Mouse (Mus musculus) forebrain, embryonic 12.5 days (tissue): Measurements from ENCODE around the gene Mrpl53. TPM values are rescaled to one million over a fixed set of nuclear protein-coding genes. Genes with fewer than 3 reads are reported as not detected.

Experiments used
- ATAC-seq: fragments of 200-750 bp; cut with Nextera tagmentation; 2 replicates; pipeline ENCODE4 v1.8.0; 2017; ENCODE audit warnings: moderate TSS enrichment; ENCODE audit not compliant: low FRiP score
- H3K27ac ChIP-seq: fragments of 300-500 bp; sonication (generic); 2 replicates; pipeline ENCODE4 v1.5.1; 2016; ENCODE audit warnings: mild to moderate bottlenecking
- H3K27me3 ChIP-seq: fragments of 300-500 bp; sonication (generic); 2 replicates; pipeline ENCODE4 v1.6.1; 2016; ENCODE audit warnings: mild to moderate bottlenecking
- H3K36me3 ChIP-seq: fragments of 300-500 bp; sonication (generic); replicated peaks from 2 replicates; pipeline ENCODE4 v1.6.1; 2016; ENCODE audit warnings: mild to moderate bottlenecking
- H3K4me1 ChIP-seq: fragments of 300-500 bp; sonication (generic); 2 replicates; pipeline ENCODE4 v1.6.1; 2016
- H3K4me2 ChIP-seq: fragments of 300-500 bp; sonication (generic); 2 replicates; pipeline ENCODE4 v1.6.1; 2016; ENCODE audit warnings: mild to moderate bottlenecking, moderate library complexity
- H3K4me3 ChIP-seq: fragments of 300-500 bp; sonication (generic); replicated peaks from 2 replicates; pipeline ENCODE4 v1.5.1; 2016; ENCODE audit warnings: mild to moderate bottlenecking
- H3K9ac ChIP-seq: fragments of 300-500 bp; sonication (generic); 2 replicates; pipeline ENCODE4 v1.6.1; 2016; ENCODE audit warnings: mild to moderate bottlenecking
- H3K9me3 ChIP-seq: fragments of 300-500 bp; sonication (generic); 2 replicates; pipeline ENCODE4 v1.6.1; 2016
- WGBS: fragments of 180-500 bp; shearing (Covaris S2); methylation state at CpG from one replicate; pipeline ENCODE4 v1.1.7; 2016; 5-methylcytosine and 5-hydroxymethylcytosine counted together
- polyA plus RNA-seq: library from polyadenylated mRNA; unstranded; fragments of >200 nt; fragmentation: Nextera tagmentation; extraction: Ambion mirVana; gene quantifications from 2 replicates; pipeline ENCODE4 v1.2.1, GENCODE M21; 2016

Mrpl53 gene
- 117 TPM in 2 replicates for polyA plus RNA-seq

DNA sequence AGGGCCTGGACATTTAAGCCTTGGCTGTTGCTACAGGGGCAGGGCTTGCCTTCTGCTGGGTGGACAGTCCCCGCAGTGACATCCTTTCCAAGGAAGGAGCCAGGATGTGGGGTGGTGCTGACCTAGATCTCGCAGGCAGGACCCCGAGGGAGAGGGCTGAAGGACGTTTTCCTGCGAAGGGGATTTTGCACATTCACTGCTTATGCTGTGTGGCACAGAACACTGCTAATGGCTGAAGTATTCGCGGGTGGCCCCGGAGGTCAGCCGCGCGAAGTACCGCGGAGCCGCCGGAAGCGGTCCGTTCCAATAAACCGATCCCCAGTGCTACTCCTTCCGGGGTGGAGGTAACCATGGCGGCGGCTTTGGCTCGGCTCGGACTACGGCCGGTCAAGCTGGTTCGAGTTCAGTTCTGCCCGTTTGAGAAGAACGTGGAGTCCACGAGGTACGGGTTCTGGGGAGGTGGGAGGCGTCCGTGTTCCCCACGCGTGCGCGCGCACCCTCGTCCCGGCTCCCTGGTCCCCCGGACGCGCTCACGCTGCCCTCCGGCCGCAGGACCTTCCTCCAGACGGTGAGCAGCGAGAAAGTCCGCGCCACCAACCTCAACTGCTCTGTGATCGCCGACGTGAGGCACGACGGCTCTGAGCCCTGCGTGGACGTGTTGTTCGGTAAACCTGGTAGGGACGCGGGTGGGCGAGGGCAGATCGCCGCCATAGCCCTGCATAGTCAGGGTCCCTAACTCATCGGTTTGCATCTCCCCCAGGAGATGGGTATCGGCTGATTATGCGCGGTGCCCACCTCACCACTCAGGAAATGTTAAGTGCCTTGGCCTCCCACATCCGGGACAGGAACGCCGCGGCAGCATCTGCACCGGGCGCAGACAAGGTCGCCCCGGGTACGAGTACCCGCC, at the start of gene Mrpl53:
Mrpl53 (plus strand) TSS at position 279 of the 907 bp plus-strand sequence.
- Histone ChIP-seq H3K27me3 (no peaks in the 10 kb centered on the region), H3K27ac (peak within 1 kb of the TSS; percentile 78), H3K36me3 (peaks cover 5% of the 10 kb centered on the region; the same call in 1 of the 2 replicates), H3K4me3 (peak within 1 kb of the TSS; percentile 91), H3K4me2 (peak within 1 kb of the TSS; percentile 90), H3K9me3 (no peaks in the 10 kb centered on the region), H3K9ac (peak within 1 kb of the TSS; percentile 89), H3K4me1 (peaks cover 23% of the 10 kb centered on the region)
- ATAC-seq, result peak; percentile 86
- under 1% methylated on average over 76 of the region's 76 CpGs for WGBS

DNA sequence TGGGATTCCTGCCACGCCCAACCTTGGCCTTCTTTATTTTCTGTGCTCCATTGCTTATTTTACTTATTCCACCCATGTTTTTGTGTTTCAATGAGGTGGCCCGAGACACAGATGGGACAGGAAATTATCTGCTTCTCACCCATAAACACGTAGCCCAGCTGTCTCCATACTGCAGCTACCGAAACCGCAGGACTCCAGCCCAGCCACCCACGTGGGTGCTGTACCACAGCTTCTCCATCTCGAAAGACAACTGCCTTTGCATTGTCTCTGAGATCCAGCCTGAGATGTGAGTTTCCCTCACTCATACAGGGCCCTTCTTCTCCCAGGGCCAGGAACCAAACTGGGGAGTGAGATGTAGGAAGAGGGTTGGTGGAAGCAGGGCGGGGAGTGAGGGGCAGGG, 42.8 kb upstream of the Mrpl53 start:
- no peak for ATAC-seq
- no peak overlapping the region for H3K27ac ChIP-seq
- no peaks in the 10 kb centered on the region for H3K9me3 ChIP-seq
- H3K4me2 ChIP-seq, result no peak overlapping the region
- H3K4me3 ChIP-seq, result no peak overlapping the region
- peaks cover 100% of the 10 kb centered on the region for H3K27me3 ChIP-seq
- no peak overlapping the region for H3K9ac ChIP-seq
- no peaks in the 10 kb centered on the region for H3K36me3 ChIP-seq
- 34% methylated on average over 8 of the region's 8 CpGs for WGBS
- peaks cover 20% of the 10 kb centered on the region for H3K4me1 ChIP-seq

- no peak for ATAC-seq
- 19% methylated on average over 6 of the region's 6 CpGs for WGBS
- Histone ChIP-seq H3K9me3 (no peaks in the 10 kb centered on the region), H3K27me3 (peaks cover 100% of the 10 kb centered on the region), H3K27ac (no peak overlapping the region), H3K4me2 (no peak overlapping the region), H3K4me3 (no peak overlapping the region), H3K9ac (no peak overlapping the region), H3K4me1 (peaks cover 24% of the 10 kb centered on the region), H3K36me3 (no peaks in the 10 kb centered on the region)
Observed at GRCm38 (mm10) chr6:83066441-83066840, 42.4 kb upstream of the Mrpl53 start.

GRCm38 (mm10) chr6:83068221-83068620, 40.6 kb upstream of the Mrpl53 start:
- 2% methylated on average over 8 of the region's 8 CpGs for WGBS
- Histone ChIP-seq H3K4me2 (no peak overlapping the region), H3K36me3 (no peaks in the 10 kb centered on the region), H3K9ac (no peak overlapping the region), H3K9me3 (no peaks in the 10 kb centered on the region), H3K27ac (no peak overlapping the region), H3K4me3 (0 out of 2 replicates have a peak overlapping the region, but pooled peaks have one; percentile 19), H3K27me3 (peaks cover 100% of the 10 kb centered on the region), H3K4me1 (peaks cover 26% of the 10 kb centered on the region)
- no peak for ATAC-seq

- peaks cover 26% of the 10 kb centered on the region for H3K4me1 ChIP-seq
- peak overlapping the region; percentile 31 for H3K4me2 ChIP-seq
- H3K36me3 ChIP-seq, result no peaks in the 10 kb centered on the region
- no peak overlapping the region for H3K9ac ChIP-seq
- peaks cover 100% of the 10 kb centered on the region for H3K27me3 ChIP-seq
- peak overlapping the region; percentile 31 for H3K4me3 ChIP-seq
- H3K9me3 ChIP-seq, result no peaks in the 10 kb centered on the region
- WGBS, result under 1% methylated on average over 77 of the region's 81 CpGs
- H3K27ac ChIP-seq, result no peak overlapping the region
- ATAC-seq, result no peak
Observed at GRCm38 (mm10) chr6:83068706-83069487, 39.9 kb upstream of the Mrpl53 start.

- under 1% methylated on average over 43 of the region's 69 CpGs for WGBS
- Histone ChIP-seq H3K9me3 (no peaks in the 10 kb centered on the region), H3K4me1 (peaks cover 26% of the 10 kb centered on the region), H3K9ac (no peak overlapping the region), H3K27ac (no peak overlapping the region), H3K36me3 (no peaks in the 10 kb centered on the region), H3K4me2 (peak overlapping the region; percentile 39), H3K27me3 (peaks cover 100% of the 10 kb centered on the region), H3K4me3 (peak overlapping the region; percentile 31)
- no peak for ATAC-seq
Observed at GRCm38 (mm10) chr6:83069488-83070246, 39.2 kb upstream of the Mrpl53 start.

DNA sequence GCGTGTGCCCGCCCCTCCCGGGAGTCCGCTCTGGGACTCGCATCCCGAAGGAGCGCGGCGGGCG, 38.8 kb upstream of the Mrpl53 start, which contains the start of gene Tlx2:
Tlx2 (minus strand) TSS at position 47 of the 64 bp plus-strand sequence.
- H3K4me3 ChIP-seq, result peak within 1 kb of the TSS; percentile 31
- no peak within 1 kb of the TSS for H3K27ac ChIP-seq
- WGBS, result 1% methylated on average over 10 of the region's 10 CpGs
- peaks cover 100% of the 10 kb centered on the region for H3K27me3 ChIP-seq
- H3K36me3 ChIP-seq, result no peaks in the 10 kb centered on the region
- ATAC-seq, result no peak
- H3K4me2 ChIP-seq, result peak within 1 kb of the TSS; percentile 39
- peaks cover 26% of the 10 kb centered on the region for H3K4me1 ChIP-seq
- H3K9me3 ChIP-seq, result no peaks in the 10 kb centered on the region
- no peak within 1 kb of the TSS for H3K9ac ChIP-seq

GRCm38 (mm10) chr6:83070311-83071219, 38.3 kb upstream of the Mrpl53 start:
- H3K4me1 ChIP-seq, result peaks cover 26% of the 10 kb centered on the region
- no peak overlapping the region for H3K27ac ChIP-seq
- H3K9ac ChIP-seq, result no peak overlapping the region
- peaks cover 100% of the 10 kb centered on the region for H3K27me3 ChIP-seq
- peak overlapping the region; percentile 31 for H3K4me3 ChIP-seq
- ATAC-seq, result no peak
- WGBS, result under 1% methylated on average over 52 of the region's 58 CpGs
- peak overlapping the region; percentile 39 for H3K4me2 ChIP-seq
- no peaks in the 10 kb centered on the region for H3K36me3 ChIP-seq
- H3K9me3 ChIP-seq, result no peaks in the 10 kb centered on the region

GRCm38 (mm10) chr6:83071220-83071619, 37.6 kb upstream of the Mrpl53 start:
- H3K27ac ChIP-seq, result no peak overlapping the region
- no peaks in the 10 kb centered on the region for H3K9me3 ChIP-seq
- H3K4me1 ChIP-seq, result peaks cover 26% of the 10 kb centered on the region
- ATAC-seq, result peak; percentile 11; the same call in 1 of the 2 replicates
- H3K4me2 ChIP-seq, result 0 out of 2 replicates have a peak overlapping the region, but pooled peaks have one; percentile 13
- H3K9ac ChIP-seq, result no peak overlapping the region
- under 1% methylated on average over 16 of the region's 24 CpGs for whole genome bisulfite sequencing
- peaks cover 100% of the 10 kb centered on the region for H3K27me3 ChIP-seq
- no peaks in the 10 kb centered on the region for H3K36me3 ChIP-seq
- peak overlapping the region; percentile 19; the same call in 1 of the 2 replicates for H3K4me3 ChIP-seq

GRCm38 (mm10) chr6:83074979-83075378, 33.9 kb upstream of the Mrpl53 start:
- H3K27ac ChIP-seq, result no peak overlapping the region
- peaks cover 75% of the 10 kb centered on the region for H3K27me3 ChIP-seq
- H3K9me3 ChIP-seq, result no peaks in the 10 kb centered on the region
- WGBS, result 14% methylated on average over 2 of the region's 2 CpGs
- no peak for ATAC-seq
- H3K4me1 ChIP-seq, result peaks cover 33% of the 10 kb centered on the region
- H3K36me3 ChIP-seq, result peaks cover 5% of the 10 kb centered on the region
- no peak overlapping the region for H3K4me3 ChIP-seq
- no peak overlapping the region for H3K4me2 ChIP-seq
- H3K9ac ChIP-seq, result no peak overlapping the region

DNA sequence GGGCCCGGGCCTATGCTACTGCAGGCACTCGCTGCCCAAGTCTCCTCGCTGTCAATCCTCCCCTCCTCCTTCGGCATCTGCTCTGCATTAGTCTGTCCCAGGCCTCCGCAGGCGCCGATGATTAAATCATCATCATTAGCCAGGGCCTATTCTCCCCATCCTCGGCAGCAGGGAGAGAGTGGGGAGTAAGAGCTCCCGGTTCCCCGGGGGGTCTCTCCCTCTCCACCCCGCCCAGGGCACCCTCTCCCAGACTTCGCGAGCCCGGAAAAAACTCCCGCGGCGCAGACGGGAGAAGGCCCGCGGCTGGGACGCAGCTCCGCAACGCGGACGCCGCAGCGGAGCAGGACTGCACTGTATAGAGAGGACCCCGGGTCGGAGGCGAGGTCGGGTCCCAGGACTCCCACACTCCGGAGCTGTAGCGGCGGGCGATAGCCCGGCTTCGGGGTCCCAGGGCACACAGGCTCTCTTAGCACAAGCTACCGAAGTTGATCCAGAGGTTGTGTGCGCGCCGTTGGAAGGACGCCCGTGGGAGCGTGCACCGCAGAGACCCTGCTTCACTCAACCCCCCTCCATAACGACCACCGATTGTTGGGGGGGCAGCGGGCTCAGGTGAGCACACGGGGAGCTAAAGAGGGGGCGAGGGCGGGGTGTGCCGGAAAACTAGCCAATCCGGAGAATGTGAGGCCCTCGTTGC, 31.1 kb upstream of the Mrpl53 start, which contains the start of gene Pcgf1:
Pcgf1 (plus strand) TSS at position 240 of the 694 bp plus-strand sequence.
- H3K9ac ChIP-seq, result peak within 1 kb of the TSS; percentile 81
- peaks cover 56% of the 10 kb centered on the region for H3K27me3 ChIP-seq
- ATAC-seq, result peak; percentile 86

More for the DNA sequence above, 31.1 kb upstream of the Mrpl53 start, which contains the start of gene Pcgf1:
- WGBS, result under 1% methylated on average over 54 of the region's 54 CpGs
- Histone ChIP-seq H3K36me3 (peaks cover 30% of the 10 kb centered on the region), H3K4me3 (peak within 1 kb of the TSS; percentile 77), H3K4me2 (peak within 1 kb of the TSS; percentile 98), H3K4me1 (peaks cover 20% of the 10 kb centered on the region), H3K9me3 (no peaks in the 10 kb centered on the region), H3K27ac (peak within 1 kb of the TSS; percentile 88)
